Mouse (Mus musculus): ENCODE measurements around the gene Col6a2. TPM values are rescaled to one million over a fixed set of nuclear protein-coding genes. Genes with fewer than 3 reads are reported as not detected.

The Col6a2 gene
- 0.69 TPM for polyA plus RNA-seq (2014; fragmentation: Illumina TruSeq; extraction: RNeasy Lipid Tissue Mini Kit (QIAGEN cat#74804); ENCODE audit: low read depth, low replicate concordance)

GRCm38 (mm10) chr10:76622928-76623680 is at the start of gene Col6a2:
TSS of gene Col6a2 (minus strand) at chr10:76623630.

GRCm38 (mm10) chr10:76575374-76575773 is 48.1 kb downstream of the Col6a2 start, which contains the start of gene Ftcd:
TSS of gene Ftcd (plus strand) at chr10:76575648.

GRCm38 (mm10) chr10:76561972-76562371 is 61.5 kb downstream of the Col6a2 start, which contains the start of gene Spatc1l:
TSS of gene Spatc1l (plus strand) at chr10:76562272.

Other genes with a start within 250 kb of the Col6a2 start
- gene AC141477.1, start 183.2 kb downstream of the Col6a2 start, polyA plus RNA-seq (2014; fragmentation: Illumina TruSeq; extraction: RNeasy Lipid Tissue Mini Kit (QIAGEN cat#74804); ENCODE audit: low read depth, low replicate concordance), result not detected
- 7.2 TPM for gene Pcnt, start 180.8 kb downstream of the Col6a2 start, polyA plus RNA-seq (2014; fragmentation: Illumina TruSeq; extraction: RNeasy Lipid Tissue Mini Kit (QIAGEN cat#74804); ENCODE audit: low read depth, low replicate concordance)
- not detected for gene 2610028H24Rik, start 174.5 kb downstream of the Col6a2 start, polyA plus RNA-seq (2014; fragmentation: Illumina TruSeq; extraction: RNeasy Lipid Tissue Mini Kit (QIAGEN cat#74804); ENCODE audit: low read depth, low replicate concordance)
- gene Mcm3ap, start 154.7 kb downstream of the Col6a2 start, polyA plus RNA-seq (2014; fragmentation: Illumina TruSeq; extraction: RNeasy Lipid Tissue Mini Kit (QIAGEN cat#74804); ENCODE audit: low read depth, low replicate concordance), result 8.9 TPM
- 2.3 TPM for gene Ybey, start 154.5 kb downstream of the Col6a2 start, polyA plus RNA-seq (2014; fragmentation: Illumina TruSeq; extraction: RNeasy Lipid Tissue Mini Kit (QIAGEN cat#74804); ENCODE audit: low read depth, low replicate concordance)
- 3.5 TPM for gene Lss, start 92.0 kb downstream of the Col6a2 start, polyA plus RNA-seq (2014; fragmentation: Illumina TruSeq; extraction: RNeasy Lipid Tissue Mini Kit (QIAGEN cat#74804); ENCODE audit: low read depth, low replicate concordance)
- not detected for gene Spatc1l, start 61.4 kb downstream of the Col6a2 start, polyA plus RNA-seq (2014; fragmentation: Illumina TruSeq; extraction: RNeasy Lipid Tissue Mini Kit (QIAGEN cat#74804); ENCODE audit: low read depth, low replicate concordance)
- 0.57 TPM for gene Ftcd, start 48.0 kb downstream of the Col6a2 start, polyA plus RNA-seq (2014; fragmentation: Illumina TruSeq; extraction: RNeasy Lipid Tissue Mini Kit (QIAGEN cat#74804); ENCODE audit: low read depth, low replicate concordance)
- 3.3 TPM for gene Col6a1, start 102.5 kb upstream of the Col6a2 start, polyA plus RNA-seq (2014; fragmentation: Illumina TruSeq; extraction: RNeasy Lipid Tissue Mini Kit (QIAGEN cat#74804); ENCODE audit: low read depth, low replicate concordance)

Measured in kidney, adult 10 weeks (tissue).